Mouse (Mus musculus) urinary bladder, postnatal 10 days (tissue): ENCODE results near the gene Kif21a.

Experiments used
- DNase-seq: peaks from one replicate; pipeline ENCODE4 v3.0.0; 2022; ENCODE audit warnings: low spot score

Gene Kif21a

GRCm38 (mm10) chr15:91018161-91018860 lies 31.4 kb downstream of the Kif21a start:
- no peak for DNase-seq

- DNase-seq = no peak
These were observed 32.2 kb downstream of the Kif21a start for GRCm38 (mm10) chr15:91017261-91018160.

GRCm38 (mm10) chr15:91016366-91016765 lies 33.4 kb downstream of the Kif21a start:
- DNase-seq = no peak

GRCm38 (mm10) chr15:91012793-91013580 lies 36.8 kb downstream of the Kif21a start:
- no peak for DNase-seq

GRCm38 (mm10) chr15:91010218-91010617 lies 39.5 kb downstream of the Kif21a start:
- DNase-seq = no peak

GRCm38 (mm10) chr15:91007123-91007830 lies 42.5 kb downstream of the Kif21a start:
- DNase-seq = no peak

GRCm38 (mm10) chr15:91004726-91005125 lies 45.0 kb downstream of the Kif21a start:
- DNase-seq = no peak

- DNase-seq = no peak
These were observed 48.6 kb downstream of the Kif21a start for GRCm38 (mm10) chr15:91001037-91001616.

- DNase-seq = no peak
These were observed 49.3 kb downstream of the Kif21a start for GRCm38 (mm10) chr15:91000280-91001036.

- DNase-seq = no peak
These were observed 56.9 kb downstream of the Kif21a start for GRCm38 (mm10) chr15:90992871-90993270.

GRCm38 (mm10) chr15:90992388-90992787 lies 57.4 kb downstream of the Kif21a start:
- DNase-seq = no peak

- DNase-seq = no peak
These were observed 57.9 kb downstream of the Kif21a start for GRCm38 (mm10) chr15:90991843-90992242.

GRCm38 (mm10) chr15:90987714-90988250 lies 62.0 kb downstream of the Kif21a start:
- DNase-seq = no peak

- DNase-seq = no peak
These were observed 73.8 kb downstream of the Kif21a start for GRCm38 (mm10) chr15:90975914-90976313.

GRCm38 (mm10) chr15:90971914-90972767 lies 77.6 kb downstream of the Kif21a start:
- DNase-seq = no peak

- no peak for DNase-seq
These were observed 86.4 kb downstream of the Kif21a start for GRCm38 (mm10) chr15:90963320-90963719.

- DNase-seq = no peak
These were observed 87.2 kb downstream of the Kif21a start for GRCm38 (mm10) chr15:90962548-90962947.

- DNase-seq = no peak
These were observed 88.8 kb downstream of the Kif21a start for GRCm38 (mm10) chr15:90960831-90961554.

- no peak for DNase-seq
These were observed 98.4 kb downstream of the Kif21a start for GRCm38 (mm10) chr15:90951383-90951782.
